24 mouse cellular contexts compared by ENCODE assay signal in genomic region chr9:95692823-95693222, GRCm38 (mm10). TPM values are rescaled to one million over a fixed set of nuclear protein-coding genes. Genes with fewer than 3 reads are reported as not detected.
DNase-seq lines count a peak whose midpoint lies in the region; ATAC-seq lines count a peak whose summit lies in the region.
"Had no signal": no experiment of that assay in that cellular context is flagged by ENCODE, and none has a peak within 500 bp of the region (broad histone marks: within the 10 kb centered on the region; RNA-seq: fewer than 3 reads in every experiment).

No protein-coding gene starts in this region.

- H3K27me3 ChIP-seq in kidney, embryonic 16.5 days (ENCODE audit: insufficient read depth, low read length): no peaks in the 10 kb centered on the region
- H3K27me3 ChIP-seq in limb, embryonic 10.5 days (ENCODE audit: low read depth, poor library complexity, severe bottlenecking): no peaks in the 10 kb centered on the region
- H3K27me3 ChIP-seq: liver, embryonic 12.5 days; midbrain, embryonic 15.5 days; neural tube, embryonic 15.5 days; Patski had no signal

- no peak overlapping the region for H3K4me3 ChIP-seq in kidney, embryonic 16.5 days (ENCODE audit: low read length)
- H3K4me3 ChIP-seq in limb, embryonic 10.5 days: peak overlapping the region; percentile 10; the same call in 1 of the 2 replicates
- H3K4me3 ChIP-seq: liver, embryonic 12.5 days; midbrain, embryonic 15.5 days; neural tube, embryonic 15.5 days had no signal

- 25% methylated on average over 8 of the region's 8 CpGs for WGBS in kidney, embryonic 16.5 days
- WGBS in limb, embryonic 10.5 days: 27% methylated on average over 8 of the region's 8 CpGs

- H3K4me2 ChIP-seq in kidney, embryonic 16.5 days (replicated peaks; ENCODE audit: low read depth, low read length): peak overlapping the region; percentile 14
- H3K4me2 ChIP-seq: hindbrain, embryonic 14.5 days; liver, embryonic 12.5 days; midbrain, embryonic 15.5 days; neural tube, embryonic 15.5 days had no signal

- DNase-seq in embryo, embryonic 11 days: peak; percentile 12
- no peak for DNase-seq in embryo, embryonic 10 days (ENCODE audit: low spot score)
- DNase-seq in kidney, adult 11 months: peak; percentile 70
- peak; percentile 41 for DNase-seq in limb, embryonic 10.5 days (ENCODE audit: low spot score)
- no peak for DNase-seq in frontal cortex, postnatal 36 days (ENCODE audit: low spot score in 2 of 2)
- DNase-seq in adrenal gland, adult 2 months: no peak
- no peak for DNase-seq in frontal cortex, postnatal 14 days (ENCODE audit: low spot score in 2 of 2)
- DNase-seq: adrenal gland, postnatal 14 days; cerebellum, postnatal 25 days; heart, adult 18-20 months; heart, postnatal 36 days; lung, adult 2 months; lung, postnatal 36 days; right cerebral cortex, postnatal 25 days had no signal

- H3K9ac ChIP-seq in kidney, embryonic 16.5 days (replicated peaks; ENCODE audit: low read length): no peak overlapping the region
- H3K9ac ChIP-seq: hindbrain, embryonic 14.5 days; liver, embryonic 12.5 days; midbrain, embryonic 15.5 days; neural tube, embryonic 15.5 days had no signal

- no peaks in the 10 kb centered on the region for H3K9me3 ChIP-seq in kidney, embryonic 16.5 days (ENCODE audit: low read length)
- no peaks in the 10 kb centered on the region for H3K9me3 ChIP-seq in limb, embryonic 10.5 days (replicated peaks)
- H3K9me3 ChIP-seq: liver, embryonic 12.5 days; midbrain, embryonic 15.5 days; neural tube, embryonic 15.5 days had no signal

- ATAC-seq in kidney, embryonic 16.5 days (ENCODE audit: low FRiP score, low TSS enrichment): peak; percentile 84
- ATAC-seq: forebrain, embryonic 14.5 days; intestine, embryonic 16.5 days; liver, embryonic 12.5 days; midbrain, embryonic 15.5 days; Patski had no signal

- no peaks in the 10 kb centered on the region for H3K36me3 ChIP-seq in kidney, embryonic 16.5 days (ENCODE audit: insufficient read depth, low read length)
- H3K36me3 ChIP-seq in limb, embryonic 10.5 days: peaks cover 8% of the 10 kb centered on the region; the same call in 1 of the 2 replicates
- H3K36me3 ChIP-seq: liver, embryonic 12.5 days; midbrain, embryonic 15.5 days; neural tube, embryonic 15.5 days had no signal

- no peak overlapping the region for H3K27ac ChIP-seq in kidney, embryonic 16.5 days (ENCODE audit: low read length)
- no peak overlapping the region; the same call in 1 of the 2 replicates for H3K27ac ChIP-seq in limb, embryonic 10.5 days
- H3K27ac ChIP-seq: hindbrain, embryonic 14.5 days; liver, embryonic 12.5 days; midbrain, embryonic 15.5 days; neural tube, embryonic 15.5 days; stomach, postnatal 0 days had no signal

- H3K4me1 ChIP-seq in kidney, embryonic 16.5 days (ENCODE audit: insufficient read depth, low read length): peaks cover 4% of the 10 kb centered on the region; the same call in 1 of the 2 replicates
- peaks cover 34% of the 10 kb centered on the region for H3K4me1 ChIP-seq in limb, embryonic 10.5 days
- H3K4me1 ChIP-seq: liver, embryonic 12.5 days; midbrain, embryonic 15.5 days had no signal

RNA-seq across cellular contexts. Expression of gene Pcolce2, which starts 55.4 kb away (rescaled TPM):
- 1.00 and 1.3 TPM in 2 replicates for polyA plus RNA-seq in kidney, embryonic 16.5 days (2015; fragmentation: Nextera tagmentation; extraction: Ambion mirVana)
- 7.0 and 7.1 TPM in 2 replicates for polyA plus RNA-seq in limb, embryonic 10.5 days (2016; fragmentation: Nextera tagmentation; extraction: Ambion mirVana)
- total RNA-seq in adrenal gland, adult 2 months (2021): 1 to 10 TPM; 5.6 to 8.0 TPM
- 0.18 and 0.34 TPM in 2 replicates for polyA plus RNA-seq in adrenal gland, adult 2 months (2012; rRNA removed)
- total RNA-seq: megakaryocyte-erythroid progenitor cell, adult 5-6 weeks had no signal

RNA-seq across cellular contexts. Expression of gene Trpc1, which starts 57.4 kb away (rescaled TPM):
- polyA plus RNA-seq in kidney, embryonic 16.5 days (2015; fragmentation: Nextera tagmentation; extraction: Ambion mirVana): 3.3 and 4.3 TPM in 2 replicates
- polyA plus RNA-seq in limb, embryonic 10.5 days (2016; fragmentation: Nextera tagmentation; extraction: Ambion mirVana): 0.90 and 1.4 TPM in 2 replicates
- total RNA-seq in adrenal gland, adult 2 months (2021): 1 to 10 TPM; 3.5 to 4.1 TPM
- polyA plus RNA-seq in adrenal gland, adult 2 months (2012; rRNA removed): 3.3 and 8.7 TPM in 2 replicates

Comparison
In these comparisons a context has a peak if more than half of its experiments do, and no peak if none do; other contexts are left out.
1. DNase-seq: peak in embryo, embryonic 11 days (single experiment), kidney, adult 11 months (single experiment) and limb, embryonic 10.5 days (single experiment); none in embryo, embryonic 10 days (single experiment), frontal cortex, postnatal 36 days (0 of 2), adrenal gland, adult 2 months (single experiment) and frontal cortex, postnatal 14 days (0 of 2).